In the genomic region with DNA sequence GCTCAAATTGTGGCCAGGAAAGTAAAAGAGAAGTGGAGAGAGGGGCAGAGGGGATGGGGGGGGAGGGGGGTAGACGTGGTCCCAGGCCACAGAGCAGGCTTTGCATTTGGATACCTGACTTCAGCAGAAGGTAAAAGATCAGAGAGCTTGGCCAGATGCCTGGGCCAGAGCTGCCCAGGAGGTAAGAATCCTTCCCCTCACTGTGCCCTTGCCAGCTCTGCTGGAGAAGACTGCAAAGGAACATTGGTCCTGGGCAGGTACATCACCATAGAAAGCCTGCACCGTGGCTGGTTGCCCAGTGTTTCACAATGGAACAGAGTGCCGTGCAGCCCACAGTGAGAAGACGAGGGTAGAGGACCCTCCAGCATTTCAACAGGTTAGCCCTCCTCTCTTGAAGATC, we compare ENCODE assay signal across 12 mouse cellular contexts.
"Had no signal": no experiment of that assay in that cellular context is flagged by ENCODE, and none has a peak within 500 bp of the region (broad histone marks: within the 10 kb centered on the region; RNA-seq: fewer than 3 reads in every experiment).

No protein-coding gene starts in this region.

- H3K27ac ChIP-seq: hindbrain, embryonic 15.5 days; limb, embryonic 15.5 days; liver, embryonic 13.5 days; midbrain, embryonic 12.5 days; neural tube, embryonic 15.5 days; stomach, postnatal 0 days had no signal

- H3K36me3 ChIP-seq: hindbrain, embryonic 15.5 days; limb, embryonic 15.5 days; liver, embryonic 13.5 days; midbrain, embryonic 12.5 days; neural tube, embryonic 15.5 days had no signal

- DNase-seq: layer of hippocampus, postnatal 36 days; liver, embryonic 13.5 days; lung, adult 2 months; right cerebral cortex, adult 18-20 months; right cerebral cortex, postnatal 25 days; thymus, postnatal 14 days had no signal

- H3K27me3 ChIP-seq: hindbrain, embryonic 15.5 days; limb, embryonic 15.5 days; liver, embryonic 13.5 days; midbrain, embryonic 12.5 days; neural tube, embryonic 15.5 days had no signal

- ATAC-seq: intestine, embryonic 16.5 days had no signal

- H3K9me3 ChIP-seq: hindbrain, embryonic 15.5 days; limb, embryonic 15.5 days; liver, embryonic 13.5 days; midbrain, embryonic 12.5 days; neural tube, embryonic 15.5 days had no signal

- H3K4me2 ChIP-seq: hindbrain, embryonic 15.5 days; limb, embryonic 15.5 days; liver, embryonic 13.5 days; midbrain, embryonic 12.5 days; neural tube, embryonic 15.5 days had no signal

- H3K4me3 ChIP-seq: hindbrain, embryonic 15.5 days; limb, embryonic 15.5 days; liver, embryonic 13.5 days; midbrain, embryonic 12.5 days; neural tube, embryonic 15.5 days had no signal

- H3K4me1 ChIP-seq: hindbrain, embryonic 15.5 days; midbrain, embryonic 12.5 days; neural tube, embryonic 15.5 days had no signal

- H3K9ac ChIP-seq: hindbrain, embryonic 15.5 days; limb, embryonic 15.5 days; liver, embryonic 13.5 days; midbrain, embryonic 12.5 days; neural tube, embryonic 15.5 days had no signal
